Mouse (Mus musculus) embryo, embryonic 9.5 days (tissue): Measurements from ENCODE around the gene Mrln.
"Not testable (repeated sequence)": the region's sequence is repeated elsewhere in the genome, so short reads cannot be mapped to it uniquely, and the experiment has no call there.

Experiments used
- DNase-seq: peaks from one replicate; pipeline ENCODE4 v3.0.0-alpha.2; 2017; ENCODE audit errors: extremely low spot score

Mrln gene

GRCm38 (mm10) chr10:70195786-70196185 lies 8.7 kb upstream of the Mrln start:
- DNase-seq: peak; percentile 42

GRCm38 (mm10) chr10:70196666-70197065 lies 7.8 kb upstream of the Mrln start:
- no peak for DNase-seq

- DNase-seq: no peak
Measured at GRCm38 (mm10) chr10:70197601-70198000, 6.9 kb upstream of the Mrln start.

- no peak for DNase-seq
Measured at GRCm38 (mm10) chr10:70198012-70198411, 6.5 kb upstream of the Mrln start.

GRCm38 (mm10) chr10:70198951-70199463 lies 5.5 kb upstream of the Mrln start:
- no peak for DNase-seq

- DNase-seq: no peak
Measured at GRCm38 (mm10) chr10:70199466-70200210, 4.8 kb upstream of the Mrln start.

GRCm38 (mm10) chr10:70200889-70201500 lies 3.5 kb upstream of the Mrln start:
- no peak for DNase-seq

GRCm38 (mm10) chr10:70211281-70211680 lies 6.8 kb downstream of the Mrln start:
- no peak for DNase-seq

- no peak for DNase-seq
Measured at GRCm38 (mm10) chr10:70220971-70221370, 16.5 kb downstream of the Mrln start.

- DNase-seq: not testable (repeated sequence)
Measured at GRCm38 (mm10) chr10:70222231-70222630, 17.8 kb downstream of the Mrln start.

GRCm38 (mm10) chr10:70224571-70224970 lies 20.1 kb downstream of the Mrln start:
- DNase-seq: no peak

- no peak for DNase-seq
Measured at GRCm38 (mm10) chr10:70225760-70226159, 21.3 kb downstream of the Mrln start.

- no peak for DNase-seq
Measured at GRCm38 (mm10) chr10:70226608-70227007, 22.1 kb downstream of the Mrln start.

- no peak for DNase-seq
Measured at GRCm38 (mm10) chr10:70230352-70230751, 25.9 kb downstream of the Mrln start.

GRCm38 (mm10) chr10:70237936-70238335 lies 33.5 kb downstream of the Mrln start:
- DNase-seq: no peak

GRCm38 (mm10) chr10:70242751-70243444 lies 38.4 kb downstream of the Mrln start:
- DNase-seq: no peak

- peak; percentile 82 for DNase-seq
Measured at GRCm38 (mm10) chr10:70244921-70245558, 40.6 kb downstream of the Mrln start, which contains the start of gene Slc16a9. Gene Slc16a9 (plus strand): TSS chr10:70245100.

- DNase-seq: no peak
Measured at GRCm38 (mm10) chr10:70245559-70245945, 41.1 kb downstream of the Mrln start.

GRCm38 (mm10) chr10:70246076-70246475 lies 41.6 kb downstream of the Mrln start:
- peak; percentile 17 for DNase-seq

- no peak for DNase-seq
Measured at GRCm38 (mm10) chr10:70250354-70250753, 45.9 kb downstream of the Mrln start.

GRCm38 (mm10) chr10:70250766-70251165 lies 46.3 kb downstream of the Mrln start:
- no peak for DNase-seq

GRCm38 (mm10) chr10:70254666-70255065 lies 50.2 kb downstream of the Mrln start:
- no peak for DNase-seq
